Mouse (Mus musculus): Measurements from ENCODE around the gene Gm15085. TPM values are rescaled to one million over a fixed set of nuclear protein-coding genes. Genes with fewer than 3 reads are reported as not detected.
"Not testable (repeated sequence)": the region's sequence is repeated elsewhere in the genome, so short reads cannot be mapped to it uniquely, and the experiment has no call there.

Gm15085 gene
- total RNA-seq (2021) = not detected in 2 replicates
- long read RNA-seq = 0 reads

DNA sequence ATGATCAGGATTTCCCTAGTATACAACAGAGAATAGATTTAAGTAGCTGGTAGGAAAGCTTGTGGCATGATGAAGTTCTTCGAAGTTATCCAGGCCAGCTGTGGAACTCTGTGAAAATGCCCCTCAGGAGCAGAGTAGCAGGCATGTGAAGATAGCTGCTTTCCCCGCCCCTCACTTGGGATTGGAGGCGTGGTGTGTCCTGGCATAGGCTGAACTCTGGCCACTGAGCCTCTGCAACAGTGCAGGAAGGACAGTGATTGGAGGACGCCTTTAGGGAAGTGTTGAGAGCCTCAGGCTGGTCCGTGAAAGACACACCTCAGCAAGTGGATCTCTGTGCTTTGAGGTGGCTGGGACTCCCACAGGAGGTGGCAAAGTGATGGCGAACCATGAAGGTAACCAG lies at the start of gene Gm15085:
Gene Gm15085, plus strand, starts transcription at position 301 of the 400 bp plus-strand sequence.
- not testable (repeated sequence) for DNase-seq

Other genes starting within 250 kb of the Gm15085 start
- not detected in 2 replicates for gene Gm15093, start 175.2 kb upstream of the Gm15085 start, total RNA-seq (2021)
- gene Gm10439, start 147.0 kb downstream of the Gm15085 start, total RNA-seq (2021) = not detected in 2 replicates

Measured in adrenal gland, postnatal 25 days (tissue).